Mouse (Mus musculus) embryonic fibroblast, embryonic 13.5 days (primary cell): ENCODE data around the gene Fuz.

Experiments used
- CTCF ChIP-seq: IDR thresholded peaks from 2 replicates; pipeline ENCODE4 v1.5.1; 2011; ENCODE audit warnings: mild to moderate bottlenecking, control low read depth, low read length, moderate library complexity, borderline replicate concordance; ENCODE audit not compliant: insufficient read depth
- POLR2A ChIP-seq: IDR thresholded peaks from 2 replicates; pipeline ENCODE4 v1.6.1; 2011; ENCODE audit warnings: low read depth, mild to moderate bottlenecking, control low read depth, low read length, moderate library complexity

DNA sequence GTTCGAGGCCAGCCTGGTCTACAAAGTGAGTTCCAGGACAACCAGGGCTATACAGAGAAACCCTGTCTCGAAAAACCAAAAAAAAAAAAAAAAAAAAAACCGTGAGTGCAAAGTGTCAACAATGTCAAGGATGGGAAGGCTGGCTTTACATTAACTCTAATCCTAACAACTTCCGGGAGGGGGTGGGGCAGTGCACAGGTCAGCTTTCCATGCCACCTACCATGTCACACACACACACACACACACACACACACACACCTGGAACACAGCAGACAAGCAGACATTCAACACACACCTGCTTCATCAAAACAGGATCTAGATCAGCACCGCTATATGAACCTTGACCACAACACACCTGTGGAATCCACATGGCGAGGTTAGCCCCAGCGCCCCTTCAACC is 5.7 kb upstream of the Fuz start:
- TF ChIP-seq CTCF (no peak), POLR2A (no peak)
